Mouse (Mus musculus): ENCODE data around the gene Ddx43. TPM values are rescaled to one million over a fixed set of nuclear protein-coding genes. Genes with fewer than 3 reads are reported as not detected.

Ddx43 gene
- polyA plus RNA-seq, 1 experiment, result not detected

DNA sequence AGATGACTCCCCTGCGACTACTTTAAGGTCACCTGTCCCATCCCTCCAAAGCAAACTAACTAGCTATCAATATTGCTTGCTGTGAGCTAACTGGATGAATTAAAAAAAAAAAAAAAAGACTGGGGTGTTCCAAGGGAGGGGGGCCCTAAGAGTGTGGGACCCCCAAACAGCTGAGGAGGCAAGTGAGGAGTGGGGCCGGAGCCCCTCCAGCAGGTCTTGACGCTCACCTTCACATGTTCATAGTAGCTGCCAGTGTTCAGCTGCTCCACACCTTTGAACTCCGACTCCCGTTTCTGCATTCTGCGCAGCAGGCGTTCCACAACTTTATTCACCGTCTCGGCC, 46.6 kb downstream of the Ddx43 start:
- DNase-seq, result no peak
- H3K4me1 ChIP-seq (ENCODE audit: control insufficient read depth, insufficient read depth, low read length), result no peaks in the 10 kb centered on the region
- H3K4me3 ChIP-seq (ENCODE audit: insufficient read depth, low read depth, low read length), result peak overlapping the region; percentile 58
- no peak overlapping the region for H3K27ac ChIP-seq (ENCODE audit: insufficient read depth, low read depth, low read length)
- no peak for TF ChIP-seq POLR2A (IDR thresholded peaks at IDR 0.05; ENCODE audit: low read depth, low read length)
- no peak for TF ChIP-seq CTCF (conservative IDR thresholded peaks at IDR 0.05; ENCODE audit: insufficient read depth, insufficient read length, low read depth, low read length)
- no peaks in the 10 kb centered on the region for H3K36me3 ChIP-seq (ENCODE audit: control insufficient read depth, insufficient read depth, low read length)
- WGBS, result 10% methylated on average over 9 of the region's 9 CpGs
- no peaks in the 10 kb centered on the region; the same call in 1 of the 2 replicates for H3K27me3 ChIP-seq (replicated peaks; ENCODE audit: control insufficient read depth, insufficient read depth, low read length)

DNA sequence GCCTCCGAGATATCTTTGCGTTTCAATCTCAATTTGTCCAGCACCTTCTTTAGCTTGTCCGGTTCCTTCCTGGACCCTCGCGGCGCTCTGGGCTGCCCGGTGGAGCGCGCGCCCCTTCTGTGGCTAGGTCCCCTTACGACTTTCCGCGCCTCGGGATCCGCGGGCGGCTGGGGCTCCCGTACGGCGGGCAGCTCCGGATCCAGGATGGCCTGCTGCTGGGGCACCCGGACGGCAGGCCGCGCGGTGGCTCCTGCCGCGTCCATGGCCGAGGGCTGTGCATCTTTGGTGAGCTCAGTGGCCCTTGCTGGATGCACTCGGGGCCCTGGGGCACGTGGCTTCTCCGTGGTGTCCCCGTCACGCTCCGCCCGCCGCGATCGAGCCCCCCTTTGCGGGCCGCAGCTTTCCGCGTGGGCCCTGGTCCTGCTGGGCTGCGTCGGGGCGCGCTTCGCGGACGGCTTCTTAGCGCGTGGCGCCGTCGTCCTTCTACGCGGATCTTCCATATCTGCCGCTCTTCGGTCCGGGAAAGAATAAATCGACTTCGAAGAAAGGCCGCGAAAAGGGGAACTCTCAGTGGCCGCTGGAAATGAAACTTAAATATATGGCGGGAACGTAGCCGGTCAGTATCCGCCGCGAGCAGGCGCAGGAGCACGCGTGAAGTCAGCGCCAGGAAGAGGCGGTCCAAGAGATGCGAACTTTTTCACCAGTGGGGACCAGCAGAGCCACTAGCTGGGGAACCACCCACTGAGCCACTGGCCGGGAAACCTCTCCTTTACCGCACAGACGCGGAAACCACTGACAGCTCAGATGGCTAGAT, 47.2 kb downstream of the Ddx43 start, which contains the start of gene Cgas:
TSS of gene Cgas (minus strand) at position 659 of the 814 bp plus-strand sequence.
- no peak within 1 kb of the TSS for H3K27ac ChIP-seq (ENCODE audit: insufficient read depth, low read depth, low read length)
- peak; percentile 82 for DNase-seq
- WGBS, result under 1% methylated on average over 81 of the region's 81 CpGs
- H3K4me3 ChIP-seq (ENCODE audit: insufficient read depth, low read depth, low read length), result peak within 1 kb of the TSS; percentile 58
- H3K4me1 ChIP-seq (ENCODE audit: control insufficient read depth, insufficient read depth, low read length), result no peaks in the 10 kb centered on the region
- no peaks in the 10 kb centered on the region; the same call in 1 of the 2 replicates for H3K27me3 ChIP-seq (replicated peaks; ENCODE audit: control insufficient read depth, insufficient read depth, low read length)
- H3K36me3 ChIP-seq (ENCODE audit: control insufficient read depth, insufficient read depth, low read length), result no peaks in the 10 kb centered on the region
- TF ChIP-seq CTCF (conservative IDR thresholded peaks at IDR 0.05; ENCODE audit: insufficient read depth, insufficient read length, low read depth, low read length) (no peak), POLR2A (IDR thresholded peaks at IDR 0.05; ENCODE audit: low read depth, low read length) (no peak)

GRCm38 (mm10) chr9:78447606-78447972, 52.0 kb downstream of the Ddx43 start:
- Histone ChIP-seq H3K4me3 (ENCODE audit: insufficient read depth, low read depth, low read length) (peak overlapping the region; percentile 64; the same call in 1 of the 2 replicates), H3K27ac (ENCODE audit: insufficient read depth, low read depth, low read length) (no peak overlapping the region), H3K4me1 (ENCODE audit: control insufficient read depth, insufficient read depth, low read length) (peaks cover 5% of the 10 kb centered on the region; the same call in 1 of the 2 replicates), H3K27me3 (replicated peaks; ENCODE audit: control insufficient read depth, insufficient read depth, low read length) (no peaks in the 10 kb centered on the region; the same call in 1 of the 2 replicates), H3K36me3 (ENCODE audit: control insufficient read depth, insufficient read depth, low read length) (no peaks in the 10 kb centered on the region)
- 34% methylated on average over 9 of the region's 9 CpGs for WGBS
- TF ChIP-seq POLR2A (IDR thresholded peaks at IDR 0.05; ENCODE audit: low read depth, low read length) (no peak), CTCF (conservative IDR thresholded peaks at IDR 0.05; ENCODE audit: insufficient read depth, insufficient read length, low read depth, low read length) (no peak)
- DNase-seq, result no peak

DNA sequence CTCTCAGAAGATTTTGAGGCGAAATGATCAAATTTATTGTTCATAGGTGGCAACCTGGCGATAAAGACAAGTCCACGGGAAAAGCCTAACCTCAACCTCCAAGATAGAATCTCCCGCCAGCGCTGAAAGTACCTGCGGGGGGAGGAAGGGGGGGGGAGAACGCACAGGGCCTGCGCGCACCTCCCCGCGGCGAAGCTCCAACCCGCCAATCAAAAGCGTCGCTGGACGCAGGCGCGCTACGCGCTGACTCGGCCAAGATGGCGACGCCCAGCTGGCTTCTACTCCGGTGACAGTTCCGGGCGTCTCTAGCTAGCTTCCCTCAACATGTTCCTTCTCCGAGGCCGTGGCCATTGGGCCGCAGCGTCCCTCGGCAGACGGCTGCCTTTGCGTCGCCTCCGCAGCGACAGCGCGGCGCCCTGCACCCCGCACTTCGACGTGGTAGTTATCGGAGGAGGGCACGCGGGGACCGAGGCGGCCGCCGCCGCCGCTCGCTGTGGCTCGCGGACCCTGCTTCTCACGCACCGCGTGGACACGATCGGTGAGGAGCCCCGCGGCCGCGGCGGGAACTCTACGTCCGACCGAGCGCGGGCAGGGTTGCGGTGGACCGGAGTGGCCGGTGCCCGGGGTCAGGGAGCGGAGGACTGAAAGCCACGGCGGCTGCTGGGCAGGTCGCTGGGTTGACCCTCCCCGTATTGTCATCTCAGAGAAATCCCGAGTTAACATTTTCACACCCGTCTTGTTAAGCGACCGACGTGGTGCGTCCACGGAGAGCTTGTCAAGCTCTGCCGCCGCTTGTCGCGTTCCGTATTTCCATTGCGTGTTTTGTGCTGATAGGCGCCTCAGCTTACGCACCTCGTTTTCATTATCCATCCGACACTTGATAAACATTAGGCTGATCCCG, 52.6 kb downstream of the Ddx43 start, which contains the start of the genes Mto1 and Gm17324:
TSS of gene Mto1 (plus strand) at position 236 of the 901 bp plus-strand sequence.
TSS of gene Gm17324 (minus strand) at position 814 of the 901 bp plus-strand sequence.
- H3K36me3 ChIP-seq (ENCODE audit: control insufficient read depth, insufficient read depth, low read length), result no peaks in the 10 kb centered on the region
- DNase-seq, result peak; percentile 91
- H3K27me3 ChIP-seq (replicated peaks; ENCODE audit: control insufficient read depth, insufficient read depth, low read length), result no peaks in the 10 kb centered on the region
- peaks cover 5% of the 10 kb centered on the region; the same call in 1 of the 2 replicates for H3K4me1 ChIP-seq (ENCODE audit: control insufficient read depth, insufficient read depth, low read length)
- WGBS, result under 1% methylated on average over 94 of the region's 96 CpGs
- peak within 1 kb of the TSS; percentile 64 for H3K4me3 ChIP-seq (ENCODE audit: insufficient read depth, low read depth, low read length)
- H3K27ac ChIP-seq (ENCODE audit: insufficient read depth, low read depth, low read length), result peak within 1 kb of the TSS; percentile 25
- TF ChIP-seq POLR2A (IDR thresholded peaks at IDR 0.05; ENCODE audit: low read depth, low read length) (peak; percentile 66), CTCF (conservative IDR thresholded peaks at IDR 0.05; ENCODE audit: insufficient read depth, insufficient read length, low read depth, low read length) (no peak)

GRCm38 (mm10) chr9:78450404-78450803, 54.8 kb downstream of the Ddx43 start:
- 80% methylated on average over 5 of the region's 5 CpGs for WGBS
- Histone ChIP-seq H3K27ac (ENCODE audit: insufficient read depth, low read depth, low read length) (no peak overlapping the region), H3K4me3 (ENCODE audit: insufficient read depth, low read depth, low read length) (no peak overlapping the region), H3K36me3 (ENCODE audit: control insufficient read depth, insufficient read depth, low read length) (no peaks in the 10 kb centered on the region), H3K4me1 (ENCODE audit: control insufficient read depth, insufficient read depth, low read length) (peaks cover 5% of the 10 kb centered on the region; the same call in 1 of the 2 replicates), H3K27me3 (replicated peaks; ENCODE audit: control insufficient read depth, insufficient read depth, low read length) (no peaks in the 10 kb centered on the region)
- DNase-seq, result no peak
- TF ChIP-seq POLR2A (IDR thresholded peaks at IDR 0.05; ENCODE audit: low read depth, low read length) (no peak), CTCF (conservative IDR thresholded peaks at IDR 0.05; ENCODE audit: insufficient read depth, insufficient read length, low read depth, low read length) (no peak)

DNA sequence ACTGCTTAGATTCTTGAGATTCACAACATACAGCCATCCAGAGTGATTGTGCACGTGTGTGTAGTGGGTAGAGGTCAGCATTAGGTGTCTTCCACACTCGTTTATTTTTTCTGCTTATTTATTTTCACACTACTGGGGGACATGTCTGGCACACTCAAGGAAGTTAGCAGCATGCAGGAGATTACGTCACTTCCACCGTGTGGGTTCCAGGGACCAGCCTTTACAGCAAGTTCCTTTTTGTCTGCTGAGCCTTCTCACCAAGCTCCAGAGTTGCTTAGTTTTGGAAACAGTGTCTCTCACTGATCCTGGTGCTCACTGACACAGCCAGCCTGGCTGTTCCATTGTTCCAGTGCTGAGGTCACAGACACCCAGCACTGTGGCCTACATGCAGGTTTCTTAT, 55.8 kb downstream of the Ddx43 start:
- Histone ChIP-seq H3K4me1 (ENCODE audit: control insufficient read depth, insufficient read depth, low read length) (peaks cover 5% of the 10 kb centered on the region; the same call in 1 of the 2 replicates), H3K36me3 (ENCODE audit: control insufficient read depth, insufficient read depth, low read length) (no peaks in the 10 kb centered on the region), H3K27me3 (replicated peaks; ENCODE audit: control insufficient read depth, insufficient read depth, low read length) (no peaks in the 10 kb centered on the region), H3K27ac (ENCODE audit: insufficient read depth, low read depth, low read length) (no peak overlapping the region), H3K4me3 (ENCODE audit: insufficient read depth, low read depth, low read length) (no peak overlapping the region)
- TF ChIP-seq POLR2A (IDR thresholded peaks at IDR 0.05; ENCODE audit: low read depth, low read length), result no peak
- TF ChIP-seq CTCF (conservative IDR thresholded peaks at IDR 0.05; ENCODE audit: insufficient read depth, insufficient read length, low read depth, low read length), result no peak
- WGBS, result 74% methylated on average over 4 of the region's 4 CpGs
- DNase-seq, result peak; percentile 12
